Mouse (Mus musculus) testis, adult 2 months (tissue): Measurements from ENCODE around the gene Vps18. TPM values are rescaled to one million over a fixed set of nuclear protein-coding genes. Genes with fewer than 3 reads are reported as not detected.
A peak's percentile ranks its signal among the peaks of the same experiment; 100 is the strongest.

Experiments used
- H3K27ac ChIP-seq: fragments of 200-500 bp; 2 replicates; pipeline ENCODE4 v1.5.1; 2012; ENCODE audit warnings: low read depth, low read length; ENCODE audit not compliant: control insufficient read depth, insufficient read depth
- H3K27me3 ChIP-seq: fragments of 200-500 bp; 2 replicates; pipeline ENCODE4 v1.6.1; 2012; ENCODE audit warnings: mild to moderate bottlenecking, low read length, moderate library complexity; ENCODE audit not compliant: control insufficient read depth, insufficient read depth
- H3K36me3 ChIP-seq: fragments of 200-500 bp; 2 replicates; pipeline ENCODE4 v1.6.1; 2012; ENCODE audit warnings: mild to moderate bottlenecking, low read length; ENCODE audit not compliant: control insufficient read depth, insufficient read depth
- H3K4me1 ChIP-seq: fragments of 200-500 bp; 2 replicates; pipeline ENCODE4 v1.6.1; 2012; ENCODE audit warnings: low read length; ENCODE audit not compliant: control insufficient read depth, insufficient read depth
- H3K4me3 ChIP-seq: fragments of 200-500 bp; 2 replicates; pipeline ENCODE4 v1.5.1; 2012; ENCODE audit warnings: low read depth, mild to moderate bottlenecking, low read length, moderate library complexity, mixed read lengths; ENCODE audit not compliant: control insufficient read depth
- CTCF ChIP-seq: fragments of 200-500 bp; IDR thresholded peaks from 2 replicates; pipeline ENCODE4 v1.5.1; 2012; ENCODE audit warnings: low read depth, mild to moderate bottlenecking, inconsistent platforms, low read length, moderate library complexity; ENCODE audit not compliant: control insufficient read depth, insufficient read depth, insufficient replicate concordance
- POLR2A ChIP-seq: fragments of 200-500 bp; IDR thresholded peaks from 2 replicates; pipeline ENCODE4 v1.6.1; 2012; ENCODE audit warnings: low read depth, mild to moderate bottlenecking, inconsistent platforms, low read length, moderate library complexity; ENCODE audit not compliant: control insufficient read depth
- polyA plus RNA-seq: library from polyadenylated mRNA; depleted of rRNA; stranded (reverse); fragments of >200 nt; gene quantifications from 2 replicates; pipeline ENCODE4 v1.2.3, GENCODE M21; 2012; rRNA removed

Vps18 gene
- 10.0 and 10.2 TPM in 2 replicates for polyA plus RNA-seq

DNA sequence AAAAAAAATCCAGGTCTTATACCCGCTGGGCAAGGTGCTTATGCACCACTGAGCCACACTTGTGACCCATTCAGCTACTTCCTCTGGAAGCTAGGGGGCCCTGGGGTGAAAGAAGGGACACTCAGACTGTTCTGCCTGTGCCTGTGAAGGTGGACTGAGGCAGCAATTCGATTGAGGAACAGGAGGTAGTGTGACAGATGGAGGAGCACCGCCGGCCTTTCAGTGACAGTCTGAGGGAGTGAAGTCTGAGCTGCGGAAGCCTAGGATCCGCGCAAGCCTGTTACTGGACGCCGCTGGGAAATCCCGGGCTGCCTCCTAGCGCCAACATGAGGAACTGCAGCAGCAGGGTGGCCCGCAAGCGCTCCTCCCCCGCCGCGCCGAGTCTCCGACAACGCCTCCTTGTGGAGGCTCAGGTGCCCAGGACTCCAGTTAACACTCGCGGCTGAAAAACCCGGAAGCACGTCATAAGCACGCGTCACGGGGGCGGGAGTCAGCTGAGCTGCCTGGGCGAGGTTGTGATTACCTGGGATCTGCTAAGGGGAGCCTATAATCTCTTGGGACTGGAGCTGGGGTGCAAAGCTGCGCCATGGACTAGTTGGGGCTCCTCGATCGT is at the start of gene Vps18:
Gene Vps18, plus strand, starts transcription at position 471 of the 613 bp plus-strand sequence.
- Histone ChIP-seq H3K4me3 (peak within 1 kb of the TSS; percentile 97), H3K4me1 (peaks cover 10% of the 10 kb centered on the region), H3K27me3 (no peaks in the 10 kb centered on the region), H3K27ac (peak within 1 kb of the TSS; percentile 89), H3K36me3 (no peaks in the 10 kb centered on the region; the same call in none of the 2 replicates)
- peak; percentile 89; the same call in 1 of the 2 replicates for TF ChIP-seq CTCF
- TF ChIP-seq POLR2A, result peak; percentile 83

DNA sequence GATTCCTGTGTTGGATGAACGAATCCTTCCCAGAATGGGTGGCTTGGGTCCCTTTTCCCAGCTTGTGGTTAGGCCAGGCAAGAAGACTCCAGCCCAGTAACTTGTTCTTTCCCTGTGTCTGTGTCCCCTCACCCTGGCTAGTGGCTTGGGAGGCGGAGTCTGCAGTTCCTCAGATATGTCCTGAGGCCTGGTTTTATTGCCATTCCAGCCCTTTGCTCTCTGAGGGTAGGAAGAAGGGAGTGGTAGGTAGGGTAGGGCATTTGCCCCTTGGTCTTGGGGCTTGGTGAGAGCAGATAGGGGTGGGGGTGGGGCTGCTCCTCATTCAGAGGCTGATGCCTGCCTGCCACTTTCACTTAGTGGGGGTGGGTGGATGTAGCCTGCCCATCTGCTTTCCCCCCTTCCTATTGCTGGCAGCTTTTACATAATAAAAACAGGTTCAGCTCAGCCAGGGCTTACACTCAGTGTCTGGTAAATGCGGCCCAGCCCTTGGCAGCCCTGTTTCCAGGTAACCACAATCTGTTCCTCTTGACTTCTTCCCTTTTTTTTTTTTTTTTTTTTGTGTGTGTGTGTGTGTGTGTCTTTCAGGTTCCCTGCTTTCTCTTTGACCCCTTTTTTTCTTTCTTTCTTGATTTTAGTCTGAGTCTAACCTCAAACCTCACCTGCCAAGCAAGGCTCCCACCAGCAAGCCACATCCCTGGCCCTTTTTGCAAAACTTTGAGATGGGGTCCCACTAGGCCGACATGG is 48.3 kb upstream of the Vps18 start:
- H3K27me3 ChIP-seq, result no peaks in the 10 kb centered on the region
- TF ChIP-seq POLR2A, result no peak

DNA sequence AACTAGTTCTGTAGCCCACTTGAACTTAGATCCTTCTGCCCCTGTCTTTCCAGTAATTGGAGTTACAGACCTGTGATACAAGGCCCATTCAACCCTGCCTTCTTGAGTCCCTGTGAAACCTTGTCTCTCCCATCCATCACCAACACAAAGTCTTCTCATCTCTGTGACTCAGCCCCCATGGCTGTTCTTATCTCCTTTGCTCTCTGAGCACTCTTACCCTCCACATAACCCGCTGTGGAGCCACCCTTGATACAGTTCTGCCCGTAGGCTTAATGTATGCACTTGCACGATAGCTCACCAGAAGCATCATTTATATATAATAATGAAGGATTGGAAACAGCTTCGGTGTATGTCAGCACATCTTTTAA is 47.7 kb upstream of the Vps18 start:
- no peak overlapping the region for H3K27ac ChIP-seq
- H3K36me3 ChIP-seq, result no peaks in the 10 kb centered on the region
- no peaks in the 10 kb centered on the region for H3K27me3 ChIP-seq
- TF ChIP-seq CTCF, result no peak
- no peak overlapping the region for H3K4me3 ChIP-seq
- peaks cover 4% of the 10 kb centered on the region for H3K4me1 ChIP-seq

More for the DNA sequence above, 48.3 kb upstream of the Vps18 start:
- no peaks in the 10 kb centered on the region for H3K36me3 ChIP-seq
- H3K27ac ChIP-seq, result no peak overlapping the region
- H3K4me1 ChIP-seq, result peaks cover 4% of the 10 kb centered on the region
- H3K4me3 ChIP-seq, result no peak overlapping the region

DNA sequence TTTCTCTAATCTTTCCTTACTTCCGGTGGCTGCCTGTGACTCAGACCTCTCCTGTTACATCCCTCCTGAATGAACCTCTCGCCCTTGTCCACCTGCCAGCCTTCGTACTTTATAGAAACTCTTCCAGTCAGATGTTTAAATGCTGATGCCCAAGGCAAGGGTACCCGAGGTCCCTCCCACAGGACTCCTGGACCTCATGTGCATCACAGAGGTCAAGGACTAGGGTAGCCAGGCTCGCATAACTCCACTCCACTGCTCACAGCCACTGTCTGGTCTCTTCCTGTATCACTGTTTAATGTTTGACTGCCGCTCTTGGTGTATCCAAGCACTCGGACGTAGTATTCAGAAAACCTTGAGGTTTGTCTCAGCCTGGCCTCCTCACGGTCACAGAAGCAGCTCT is 46.0 kb upstream of the Vps18 start:
- Histone ChIP-seq H3K4me1 (no peaks in the 10 kb centered on the region; the same call in 1 of the 2 replicates), H3K36me3 (no peaks in the 10 kb centered on the region), H3K4me3 (no peak overlapping the region), H3K27ac (no peak overlapping the region), H3K27me3 (no peaks in the 10 kb centered on the region)
- TF ChIP-seq CTCF (no peak), POLR2A (no peak)

DNA sequence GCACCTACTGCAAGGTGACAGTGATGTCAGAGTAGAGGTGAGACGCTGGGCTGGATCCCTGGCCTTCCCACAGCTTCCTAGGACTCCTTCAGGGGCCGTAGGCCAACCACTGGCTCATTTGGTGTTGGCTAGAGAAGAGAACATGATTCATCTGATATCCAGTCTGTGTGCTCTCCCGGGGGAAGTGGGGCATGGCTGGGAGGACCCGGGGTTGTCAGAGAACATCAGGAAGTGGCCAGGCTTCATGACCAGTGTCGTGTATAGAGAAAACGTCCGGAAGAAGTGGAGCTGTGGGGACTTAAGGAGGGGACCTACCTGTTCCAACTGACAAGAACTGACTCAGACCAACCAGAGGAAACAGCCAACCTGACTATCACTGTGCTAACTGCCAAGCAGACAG is 43.3 kb upstream of the Vps18 start:
- TF ChIP-seq POLR2A (no peak), CTCF (no peak)
- H3K27me3 ChIP-seq, result no peaks in the 10 kb centered on the region
- H3K4me3 ChIP-seq, result no peak overlapping the region

DNA sequence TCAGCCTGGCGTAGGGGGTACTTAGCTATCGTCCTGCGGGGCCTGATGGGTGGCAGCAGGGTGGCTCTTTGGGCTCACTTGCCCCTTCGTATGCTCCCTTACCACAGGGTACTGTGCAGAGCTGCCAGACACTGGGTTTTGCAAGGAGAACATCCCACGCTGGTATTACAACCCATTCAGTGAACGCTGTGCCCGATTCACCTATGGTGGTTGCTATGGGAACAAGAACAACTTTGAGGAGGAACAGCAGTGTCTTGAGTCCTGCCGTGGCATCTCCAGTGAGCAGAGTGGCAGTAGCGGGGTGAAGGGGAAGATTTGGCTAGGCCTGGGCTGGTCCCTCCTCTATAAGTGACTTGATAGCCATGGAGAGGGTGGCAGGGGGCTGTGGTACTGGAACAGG is 40.6 kb upstream of the Vps18 start:
- no peaks in the 10 kb centered on the region for H3K36me3 ChIP-seq
- H3K27me3 ChIP-seq, result no peaks in the 10 kb centered on the region
- no peak overlapping the region for H3K27ac ChIP-seq
- TF ChIP-seq POLR2A, result no peak
- no peak for TF ChIP-seq CTCF
- H3K4me3 ChIP-seq, result no peak overlapping the region
- peaks cover 4% of the 10 kb centered on the region; the same call in 1 of the 2 replicates for H3K4me1 ChIP-seq

More for the DNA sequence above, 43.3 kb upstream of the Vps18 start:
- Histone ChIP-seq H3K36me3 (no peaks in the 10 kb centered on the region), H3K4me1 (no peaks in the 10 kb centered on the region), H3K27ac (no peak overlapping the region)

DNA sequence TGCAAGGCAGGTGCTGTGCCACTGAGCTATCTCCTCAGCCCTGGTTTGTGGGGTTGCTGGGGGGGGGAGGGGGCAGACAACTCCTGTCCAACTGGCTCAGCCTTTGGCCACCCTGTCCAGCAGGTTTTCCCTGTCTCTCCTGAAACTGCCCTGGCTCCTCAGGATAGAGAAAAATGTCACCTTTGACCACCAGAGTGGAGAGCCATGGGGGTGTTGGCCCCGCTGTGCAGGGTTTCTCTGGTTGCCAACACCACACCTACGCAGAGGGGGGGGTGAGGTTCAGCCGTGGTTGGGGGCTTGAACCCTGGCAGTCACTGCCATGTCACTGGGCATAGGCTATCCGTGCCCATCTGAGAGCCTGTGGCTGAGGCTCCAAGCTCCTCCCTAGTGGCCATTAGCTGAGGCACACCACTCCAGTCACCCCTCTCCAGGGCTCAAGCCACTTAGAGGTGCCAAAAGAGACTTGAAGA is 38.9 kb upstream of the Vps18 start:
- Histone ChIP-seq H3K27ac (no peak overlapping the region), H3K27me3 (no peaks in the 10 kb centered on the region), H3K36me3 (no peaks in the 10 kb centered on the region), H3K4me1 (peaks cover 4% of the 10 kb centered on the region; the same call in 1 of the 2 replicates), H3K4me3 (no peak overlapping the region)
- TF ChIP-seq POLR2A (no peak), CTCF (no peak)

- Histone ChIP-seq H3K27me3 (no peaks in the 10 kb centered on the region), H3K4me1 (peaks cover 4% of the 10 kb centered on the region; the same call in 1 of the 2 replicates), H3K36me3 (no peaks in the 10 kb centered on the region), H3K4me3 (no peak overlapping the region), H3K27ac (no peak overlapping the region)
- TF ChIP-seq POLR2A, result no peak
- no peak for TF ChIP-seq CTCF
These were observed 38.2 kb upstream of the Vps18 start for GRCm38 (mm10) chr2:119250377-119250776.
